Mouse (Mus musculus) midbrain, postnatal 0 days (tissue): ENCODE results near the gene Gcc2. TPM values are rescaled to one million over a fixed set of nuclear protein-coding genes. Genes with fewer than 3 reads are reported as not detected.

ENCODE experiments used
- ATAC-seq: fragments of 200-750 bp; cut with Nextera tagmentation; 2 replicates; pipeline ENCODE4 v1.8.0; 2017; ENCODE audit warnings: moderate number of reproducible peaks, mild to moderate bottlenecking, moderate TSS enrichment, moderate library complexity; ENCODE audit not compliant: low FRiP score
- DNase-seq: peaks from one replicate; pipeline ENCODE4 v3.0.0-alpha.2; 2015; ENCODE audit warnings: low spot score
- H3K27ac ChIP-seq: fragments of 300-500 bp; sonication (generic); 2 replicates; pipeline ENCODE4 v1.5.1; 2014; ENCODE audit warnings: low read depth, mild to moderate bottlenecking, low read length, mixed read lengths
- H3K27me3 ChIP-seq: fragments of 300-500 bp; sonication (generic); 2 replicates; pipeline ENCODE4 v1.6.1; 2014; ENCODE audit warnings: low read length, control low read depth, mixed read lengths; ENCODE audit not compliant: insufficient read depth
- H3K36me3 ChIP-seq: fragments of 300-500 bp; sonication (generic); 2 replicates; pipeline ENCODE4 v1.6.1; 2014; ENCODE audit warnings: low read length, control low read depth, mixed read lengths; ENCODE audit not compliant: insufficient read depth
- H3K4me1 ChIP-seq: fragments of 300-500 bp; sonication (generic); 2 replicates; pipeline ENCODE4 v1.6.1; 2014; ENCODE audit warnings: mild to moderate bottlenecking, control low read depth, antibody characterized with exemption, low read length, mixed read lengths; ENCODE audit not compliant: insufficient read depth
- H3K4me2 ChIP-seq: fragments of 300-500 bp; sonication (generic); 2 replicates; pipeline ENCODE4 v1.6.1; 2014; ENCODE audit warnings: low read depth, mild to moderate bottlenecking, low read length, mixed read lengths; ENCODE audit not compliant: poor library complexity, severe bottlenecking
- H3K4me3 ChIP-seq: fragments of 300-500 bp; sonication (generic); 2 replicates; pipeline ENCODE4 v1.5.1; 2014; ENCODE audit warnings: low read depth, mild to moderate bottlenecking, low read length, moderate library complexity
- H3K9ac ChIP-seq: fragments of 300-500 bp; sonication (generic); replicated peaks from 2 replicates; pipeline ENCODE4 v1.6.1; 2014; ENCODE audit warnings: mild to moderate bottlenecking, low read length, moderate library complexity, mixed read lengths; ENCODE audit not compliant: poor library complexity, severe bottlenecking
- H3K9me3 ChIP-seq: fragments of 300-500 bp; sonication (generic); 2 replicates; pipeline ENCODE4 v1.6.1; 2016; ENCODE audit warnings: low read length, control low read depth
- CTCF ChIP-seq: IDR thresholded peaks from 2 replicates; pipeline ENCODE4 v1.5.1; 2016; ENCODE audit warnings: antibody characterized with exemption, mild to moderate bottlenecking
- WGBS: fragments of 180-500 bp; shearing (Covaris S2); extraction: QIAGEN DNeasy Blood & Tissue Kit; methylation state at CpG from one replicate; pipeline ENCODE4 v1.1.7; 2014; 5-methylcytosine and 5-hydroxymethylcytosine counted together
- polyA plus RNA-seq: library from polyadenylated mRNA; unstranded; fragments of >200 nt; fragmentation: Nextera tagmentation; extraction: Ambion mirVana; gene quantifications from 2 replicates; pipeline ENCODE4 v1.2.1, GENCODE M21; 2015
- total RNA-seq: library from RNA; depleted of rRNA; stranded (reverse); fragments of >200 nt; gene quantifications from 2 replicates; pipeline ENCODE4 v1.2.3, GENCODE M21; 2014

Gcc2 gene
- total and polyA plus RNA-seq, 2 experiments from 2014 or later: 41.3 to 121 TPM

DNA sequence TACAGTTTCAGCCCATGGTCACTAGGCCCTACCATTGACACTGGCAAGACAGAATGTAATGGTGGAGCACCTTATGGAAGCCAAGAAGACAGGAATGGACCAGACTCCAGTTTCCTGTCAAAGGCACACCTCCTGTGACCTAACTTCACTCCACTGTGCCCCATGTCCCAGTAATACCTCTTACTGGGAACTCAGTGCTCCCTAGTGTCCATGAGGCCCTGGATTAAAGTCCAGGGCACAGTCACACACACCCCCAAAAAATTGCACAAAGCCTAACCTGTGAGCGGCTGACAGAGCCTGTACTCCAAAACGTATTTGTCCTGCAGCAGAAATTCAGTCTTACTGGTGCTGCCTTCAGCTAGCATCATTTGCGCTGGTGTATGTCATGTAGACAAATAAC is 40.3 kb downstream of the Gcc2 start:
- WGBS: 97% methylated on average over 3 of the region's 3 CpGs
- no peaks in the 10 kb centered on the region for H3K27me3 ChIP-seq
- peaks cover 75% of the 10 kb centered on the region for H3K36me3 ChIP-seq
- no peak overlapping the region for H3K27ac ChIP-seq
- ATAC-seq (no peak), DNase-seq (no peak)
- H3K4me3 ChIP-seq: no peak overlapping the region
- H3K9ac ChIP-seq: no peak overlapping the region
- no peaks in the 10 kb centered on the region for H3K9me3 ChIP-seq
- no peaks in the 10 kb centered on the region for H3K4me1 ChIP-seq
- TF ChIP-seq CTCF: no peak
- H3K4me2 ChIP-seq: no peak overlapping the region

GRCm38 (mm10) chr10:58304996-58305395 is 49.7 kb downstream of the Gcc2 start:
- DNase-seq (no peak), ATAC-seq (no peak)
- WGBS: 93% methylated on average over 7 of the region's 7 CpGs
- Histone ChIP-seq H3K4me2 (no peak overlapping the region), H3K36me3 (peaks cover 25% of the 10 kb centered on the region), H3K4me3 (no peak overlapping the region), H3K9ac (no peak overlapping the region), H3K27me3 (no peaks in the 10 kb centered on the region), H3K27ac (no peak overlapping the region), H3K9me3 (no peaks in the 10 kb centered on the region), H3K4me1 (no peaks in the 10 kb centered on the region)
- TF ChIP-seq CTCF: no peak

GRCm38 (mm10) chr10:58306897-58307296 is 51.6 kb downstream of the Gcc2 start:
- Histone ChIP-seq H3K9ac (no peak overlapping the region), H3K9me3 (no peaks in the 10 kb centered on the region), H3K27me3 (no peaks in the 10 kb centered on the region), H3K4me3 (no peak overlapping the region), H3K27ac (no peak overlapping the region), H3K4me1 (no peaks in the 10 kb centered on the region), H3K4me2 (no peak overlapping the region), H3K36me3 (peaks cover 29% of the 10 kb centered on the region)
- TF ChIP-seq CTCF: no peak
- ATAC-seq (no peak), DNase-seq (no peak)
- 95% methylated on average over 3 of the region's 3 CpGs for WGBS

GRCm38 (mm10) chr10:58310791-58311190 is 55.5 kb downstream of the Gcc2 start:
- H3K4me3 ChIP-seq: no peak overlapping the region
- H3K27me3 ChIP-seq: no peaks in the 10 kb centered on the region
- WGBS: 93% methylated on average over 1 of the region's 1 CpGs
- no peak overlapping the region for H3K4me2 ChIP-seq
- H3K36me3 ChIP-seq: peaks cover 32% of the 10 kb centered on the region
- no peak for DNase-seq
- ATAC-seq: no peak
- no peaks in the 10 kb centered on the region for H3K4me1 ChIP-seq
- TF ChIP-seq CTCF: no peak
- H3K27ac ChIP-seq: no peak overlapping the region
- no peak overlapping the region for H3K9ac ChIP-seq
- H3K9me3 ChIP-seq: no peaks in the 10 kb centered on the region

DNA sequence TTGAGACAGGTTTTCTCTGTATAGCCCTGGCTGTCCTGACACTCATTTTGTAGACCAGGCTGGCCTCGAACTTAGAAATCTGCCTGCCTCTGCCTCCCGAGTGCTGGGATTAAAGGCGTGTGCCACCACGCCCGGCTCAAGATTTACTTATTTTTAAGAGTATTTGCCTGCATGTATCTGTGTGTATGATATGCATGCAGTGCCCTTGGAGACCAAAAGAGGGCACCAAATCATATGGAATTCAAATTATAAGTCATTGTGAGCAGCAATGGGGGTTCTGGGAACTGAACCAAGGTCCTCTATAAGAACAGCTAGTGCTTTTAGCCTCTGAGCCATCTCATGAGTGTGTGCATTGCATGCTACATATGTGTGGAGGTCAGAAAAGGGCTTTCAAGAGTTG is 57.6 kb downstream of the Gcc2 start:
- ATAC-seq: no peak
- Histone ChIP-seq H3K9me3 (no peaks in the 10 kb centered on the region), H3K9ac (no peak overlapping the region), H3K36me3 (peaks cover 24% of the 10 kb centered on the region), H3K4me3 (no peak overlapping the region), H3K27me3 (no peaks in the 10 kb centered on the region), H3K4me1 (no peaks in the 10 kb centered on the region), H3K4me2 (no peak overlapping the region), H3K27ac (no peak overlapping the region)
- peak; percentile 31 for TF ChIP-seq CTCF
- 96% methylated on average over 5 of the region's 5 CpGs for WGBS
- no peak for DNase-seq

DNA sequence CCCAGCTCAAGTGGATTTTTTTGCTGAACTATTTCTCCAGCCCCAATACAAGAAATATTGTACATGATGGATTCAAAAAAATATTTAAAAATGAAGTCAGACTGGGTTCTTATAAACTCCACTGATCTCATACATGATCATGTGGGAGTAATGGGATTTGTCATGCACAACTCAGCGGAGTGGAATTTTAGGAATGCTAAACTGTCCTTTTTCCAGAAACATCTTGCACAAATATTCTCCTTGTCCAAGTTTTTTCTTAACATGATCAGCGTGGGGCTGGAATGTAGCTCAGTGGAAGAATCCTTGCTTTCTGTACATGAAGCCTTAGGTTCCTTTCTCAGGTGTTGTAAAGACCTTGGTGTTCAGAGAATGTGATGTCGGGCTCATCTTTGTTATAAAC is 65.6 kb downstream of the Gcc2 start:
- DNase-seq (no peak), ATAC-seq (no peak)
- Histone ChIP-seq H3K36me3 (no peaks in the 10 kb centered on the region), H3K27me3 (no peaks in the 10 kb centered on the region), H3K4me1 (peaks cover 7% of the 10 kb centered on the region; the same call in 1 of the 2 replicates), H3K27ac (no peak overlapping the region), H3K4me3 (no peak overlapping the region), H3K4me2 (no peak overlapping the region), H3K9me3 (no peaks in the 10 kb centered on the region), H3K9ac (no peak overlapping the region)
- TF ChIP-seq CTCF: no peak
- 86% methylated on average over 3 of the region's 3 CpGs for WGBS
